Mouse (Mus musculus): Measurements from ENCODE around the gene Ros1. TPM values are rescaled to one million over a fixed set of nuclear protein-coding genes. Genes with fewer than 3 reads are reported as not detected.

Ros1 gene
- total RNA-seq, 2 experiments from 2014 or later, result 0.09 to 0.10 TPM

- DNase-seq, result no peak
- intact Hi-C loops (cut with DNase I; ENCODE audit: low total_unique reads), result no loop called here
Observed at GRCm38 (mm10) chr10:52169841-52170240, 25.2 kb downstream of the Ros1 start.

- DNase-seq, result no peak
- intact Hi-C loops (cut with DNase I; ENCODE audit: low total_unique reads), result no loop called here
Observed at GRCm38 (mm10) chr10:52165376-52165775, 29.7 kb downstream of the Ros1 start.

- intact Hi-C loops (cut with DNase I; ENCODE audit: low total_unique reads), result no loop called here
- DNase-seq, result no peak
Observed at GRCm38 (mm10) chr10:52160604-52161003, 34.4 kb downstream of the Ros1 start.

- no peak for DNase-seq
- intact Hi-C loops (cut with DNase I; ENCODE audit: low total_unique reads), result no loop called here
Observed at GRCm38 (mm10) chr10:52159704-52160103, 35.3 kb downstream of the Ros1 start.

- intact Hi-C loops (cut with DNase I; ENCODE audit: low total_unique reads), result no loop called here
- no peak for DNase-seq
Observed at GRCm38 (mm10) chr10:52133354-52134074, 61.5 kb downstream of the Ros1 start.

- DNase-seq, result no peak
- intact Hi-C loops (cut with DNase I; ENCODE audit: low total_unique reads), result no loop called here
Observed at GRCm38 (mm10) chr10:52130762-52131161, 64.3 kb downstream of the Ros1 start.

GRCm38 (mm10) chr10:52128874-52129412, 66.1 kb downstream of the Ros1 start:
- intact Hi-C loops (cut with DNase I; ENCODE audit: low total_unique reads), result no loop called here
- no peak for DNase-seq

- intact Hi-C loops (cut with DNase I; ENCODE audit: low total_unique reads), result loop anchor here (10.0 kb wide), 1 partner anchor 279 kb away; the partner anchor contains the start of genes Gopc and Nepn
- no peak for DNase-seq
Observed at GRCm38 (mm10) chr10:52106164-52106757, 88.8 kb downstream of the Ros1 start.

GRCm38 (mm10) chr10:52101273-52101672, 93.8 kb downstream of the Ros1 start:
- DNase-seq, result no peak
- intact Hi-C loops (cut with DNase I; ENCODE audit: low total_unique reads), result loop anchor here (10.0 kb wide), 1 partner anchor 284 kb away; the partner anchor contains the start of genes Gopc and Nepn

- DNase-seq, result no peak
- intact Hi-C loops (cut with DNase I; ENCODE audit: low total_unique reads), result no loop called here
Observed at GRCm38 (mm10) chr10:52092181-52092580, 102.9 kb downstream of the Ros1 start.

GRCm38 (mm10) chr10:52086681-52087080, 108.4 kb downstream of the Ros1 start:
- peak; percentile 12 for DNase-seq
- intact Hi-C loops (cut with DNase I; ENCODE audit: low total_unique reads), result no loop called here

GRCm38 (mm10) chr10:52072482-52072881, 122.6 kb downstream of the Ros1 start:
- peak; percentile 46 for DNase-seq
- intact Hi-C loops (cut with DNase I; ENCODE audit: low total_unique reads), result loop anchor here (5.0 kb wide), 1 partner anchor 280 kb away; no protein-coding TSS in a partner anchor

GRCm38 (mm10) chr10:52048287-52048686, 146.8 kb downstream of the Ros1 start:
- intact Hi-C loops (cut with DNase I; ENCODE audit: low total_unique reads), result no loop called here
- no peak for DNase-seq

GRCm38 (mm10) chr10:52043086-52043485, 152.0 kb downstream of the Ros1 start:
- DNase-seq, result no peak
- intact Hi-C loops (cut with DNase I; ENCODE audit: low total_unique reads), result no loop called here

- intact Hi-C loops (cut with DNase I; ENCODE audit: low total_unique reads), result no loop called here
- DNase-seq, result no peak
Observed at GRCm38 (mm10) chr10:52039392-52039791, 155.7 kb downstream of the Ros1 start.

GRCm38 (mm10) chr10:52033729-52034128, 161.3 kb downstream of the Ros1 start:
- DNase-seq, result no peak
- intact Hi-C loops (cut with DNase I; ENCODE audit: low total_unique reads), result no loop called here

GRCm38 (mm10) chr10:52029421-52030080, 165.5 kb downstream of the Ros1 start:
- DNase-seq, result no peak
- intact Hi-C loops (cut with DNase I; ENCODE audit: low total_unique reads), result no loop called here

GRCm38 (mm10) chr10:52028561-52029370, 166.3 kb downstream of the Ros1 start:
- no peak for DNase-seq
- intact Hi-C loops (cut with DNase I; ENCODE audit: low total_unique reads), result no loop called here

Data from gastrocnemius, postnatal 14 days (tissue).